Mouse (Mus musculus) right cerebral cortex, postnatal 14 days (tissue): ENCODE results near the gene Ear14.
"Not testable (repeated sequence)": the region's sequence is repeated elsewhere in the genome, so short reads cannot be mapped to it uniquely, and the experiment has no call there.

Experiments used
- DNase-seq: peaks from one replicate; pipeline ENCODE4 v3.0.0; 2022

Gene Ear14

GRCm38 (mm10) chr14:51203115-51203514 is at the start of gene Ear14:
Gene Ear14 (plus strand): TSS chr14:51203391.
- no peak for DNase-seq

- no peak for DNase-seq
Observed at GRCm38 (mm10) chr14:51156056-51156735, 47.0 kb upstream of the Ear14 start.

- no peak for DNase-seq
Observed at GRCm38 (mm10) chr14:51156736-51157068, 46.5 kb upstream of the Ear14 start.

GRCm38 (mm10) chr14:51157072-51157471 is 46.1 kb upstream of the Ear14 start:
- DNase-seq: no peak

DNA sequence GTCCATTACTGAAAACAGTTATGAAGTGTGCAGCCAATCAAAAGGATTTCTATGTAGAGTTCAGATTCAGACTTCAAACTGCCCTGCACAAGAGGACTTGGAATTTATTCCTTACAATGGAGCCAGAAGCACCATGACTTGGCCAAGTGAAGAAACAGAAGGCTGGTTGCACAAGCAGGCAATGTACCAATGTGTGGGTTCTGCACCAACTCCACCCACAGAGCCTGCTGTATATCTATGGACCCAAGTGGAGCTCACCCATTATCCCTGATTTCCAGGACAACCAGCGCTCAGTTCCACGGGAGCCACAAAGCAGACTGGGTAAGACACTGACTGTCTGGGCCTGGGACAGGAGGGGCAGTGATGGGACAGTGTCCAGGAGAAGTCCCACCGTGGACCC is 41.2 kb upstream of the Ear14 start, which contains the start of gene Rnase2b:
Rnase2b (plus strand) TSS at position 285 of the 400 bp plus-strand sequence.
- DNase-seq: not testable (repeated sequence)

GRCm38 (mm10) chr14:51163323-51163722 is 39.9 kb upstream of the Ear14 start:
- DNase-seq: not testable (repeated sequence)

- no peak for DNase-seq
Observed at GRCm38 (mm10) chr14:51165435-51165834, 37.8 kb upstream of the Ear14 start.

GRCm38 (mm10) chr14:51166068-51166467 is 37.1 kb upstream of the Ear14 start:
- no peak for DNase-seq

GRCm38 (mm10) chr14:51172095-51172865 is 30.9 kb upstream of the Ear14 start:
- DNase-seq: peak; percentile 21

- DNase-seq: not testable (repeated sequence)
Observed at GRCm38 (mm10) chr14:51172947-51173346, 30.2 kb upstream of the Ear14 start.

DNA sequence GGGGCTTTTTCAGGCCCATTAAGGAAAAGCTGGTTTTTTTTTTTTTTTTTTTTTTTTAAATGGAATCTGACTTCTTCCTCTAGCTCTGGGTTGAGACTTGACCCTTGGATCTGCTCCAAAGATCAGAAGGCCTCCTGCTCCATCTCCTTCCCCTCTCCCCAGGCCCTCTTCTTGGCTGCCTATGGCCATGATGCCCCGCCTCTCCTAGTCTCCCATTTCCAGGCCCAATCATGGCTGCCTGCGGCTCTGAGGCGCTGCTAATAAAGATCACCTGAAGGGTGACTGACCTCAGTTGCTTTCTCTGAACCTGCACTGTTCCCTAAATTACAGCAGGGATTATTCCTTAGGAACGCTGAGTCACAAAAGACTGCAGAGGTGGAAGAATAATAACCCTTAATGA is 29.3 kb upstream of the Ear14 start:
- DNase-seq: no peak

DNA sequence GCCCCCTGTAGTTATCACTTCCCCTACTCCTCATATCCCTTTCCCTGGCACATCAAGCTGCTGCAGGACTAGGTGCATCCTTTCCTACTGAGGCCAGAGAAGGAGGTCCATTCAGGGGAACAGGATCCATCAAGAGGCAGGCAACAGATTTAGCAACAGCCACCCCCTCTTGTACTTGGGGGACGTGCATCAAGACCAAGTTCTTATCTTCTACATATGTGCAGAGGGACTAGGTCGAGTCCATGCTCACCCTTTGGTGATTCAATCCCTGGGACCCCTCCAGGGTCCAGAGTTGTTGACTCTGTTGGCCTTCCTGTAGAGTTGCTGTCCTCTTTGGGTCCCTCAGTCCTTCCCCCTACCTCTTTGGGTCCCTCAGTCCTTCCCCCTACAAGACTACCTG is 22.1 kb upstream of the Ear14 start:
- DNase-seq: not testable (repeated sequence)

GRCm38 (mm10) chr14:51195681-51196080 is 7.5 kb upstream of the Ear14 start:
- DNase-seq: no peak

DNA sequence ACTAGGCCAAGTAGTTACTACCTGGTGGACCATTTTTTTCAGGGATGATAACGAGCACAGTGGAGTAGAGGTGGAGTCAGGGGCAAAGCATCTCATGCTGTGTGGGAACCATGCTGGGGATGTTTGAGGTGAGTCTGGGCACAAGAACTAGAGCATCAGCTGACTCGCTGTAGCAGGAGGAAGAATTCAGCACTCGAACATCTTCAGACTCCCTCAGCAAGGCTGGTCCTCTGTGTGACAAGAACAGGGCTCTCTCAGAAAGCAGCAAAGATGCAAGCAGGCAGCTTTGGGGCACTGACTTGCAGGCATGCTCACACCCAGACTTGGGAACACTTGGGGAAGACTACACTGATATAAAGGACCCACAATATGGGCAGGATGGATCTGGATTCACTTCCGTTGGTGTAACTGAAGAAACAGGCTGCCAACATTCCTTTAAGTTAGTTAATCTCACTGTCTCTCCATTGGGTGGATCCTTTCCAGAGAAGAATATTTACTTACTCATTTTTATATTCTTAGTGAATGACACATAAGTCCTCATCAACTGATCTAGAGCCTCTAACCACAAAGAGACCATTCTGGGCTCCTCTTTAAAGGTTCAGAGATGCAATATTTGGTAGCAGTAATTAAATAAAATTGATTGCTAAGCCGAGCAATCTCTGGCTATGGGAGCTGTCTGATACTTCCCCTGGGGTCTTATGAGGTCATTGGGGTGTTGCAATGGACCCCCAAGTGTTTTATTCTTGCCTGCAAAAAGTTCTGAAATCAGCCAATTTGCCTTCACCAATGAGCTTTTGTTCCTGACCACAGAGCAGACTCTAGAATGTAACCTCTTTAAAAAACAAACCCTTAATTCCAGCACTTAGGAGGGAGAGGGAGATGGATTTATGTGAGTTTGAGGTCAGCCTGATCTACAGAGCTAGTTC is 3.8 kb upstream of the Ear14 start, which contains the start of gene Ang2:
Ang2 (minus strand) TSS at position 51 of the 926 bp plus-strand sequence.
- no peak for DNase-seq

- DNase-seq: no peak
Observed at GRCm38 (mm10) chr14:51200054-51200453, 3.1 kb upstream of the Ear14 start.

- no peak for DNase-seq
Observed at GRCm38 (mm10) chr14:51200466-51200865, 2.7 kb upstream of the Ear14 start.

- DNase-seq: not testable (repeated sequence)
Observed at GRCm38 (mm10) chr14:51220075-51220474, 16.9 kb downstream of the Ear14 start.

DNA sequence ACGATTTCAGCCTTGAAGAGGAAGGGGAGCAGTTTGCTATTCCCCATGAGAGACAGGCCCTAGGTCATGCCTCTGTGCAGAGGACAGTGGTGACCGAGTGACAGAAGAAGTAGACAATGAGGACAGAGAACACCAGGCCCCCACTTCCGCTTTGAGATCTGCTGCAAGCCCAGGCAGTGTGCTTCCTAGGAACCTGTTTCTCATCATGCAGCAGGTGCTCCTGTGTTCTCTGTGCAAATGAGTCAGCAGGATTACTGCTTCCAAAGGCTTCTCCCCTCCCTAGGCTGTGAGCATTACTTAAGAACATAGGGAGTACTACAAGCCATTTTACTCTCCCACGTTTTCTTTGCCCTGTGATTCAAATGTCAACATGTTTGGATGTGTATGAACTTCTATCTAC is 26.5 kb downstream of the Ear14 start:
- DNase-seq: not testable (repeated sequence)

- not testable (repeated sequence) for DNase-seq
Observed at GRCm38 (mm10) chr14:51237488-51237887, 34.3 kb downstream of the Ear14 start.

DNA sequence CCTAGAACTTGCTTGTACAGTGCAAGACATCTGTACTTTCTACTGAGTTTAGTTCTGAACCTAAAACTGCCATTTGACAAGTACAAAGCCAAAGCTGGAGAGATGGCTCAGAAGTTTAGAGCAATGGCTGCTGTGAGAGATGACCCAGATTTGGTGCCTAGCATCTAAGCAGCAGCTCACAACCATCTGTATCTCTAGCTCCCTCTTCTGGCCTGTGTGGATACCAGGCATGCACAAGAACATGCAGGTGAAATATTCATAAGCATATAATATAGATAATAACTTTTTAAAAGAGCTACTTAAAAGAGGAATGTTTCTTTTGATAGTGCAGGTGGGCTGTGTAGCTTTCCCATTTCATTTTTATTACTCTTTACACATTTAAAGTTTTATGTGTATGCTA is 37.7 kb downstream of the Ear14 start:
- peak; percentile 11 for DNase-seq

GRCm38 (mm10) chr14:51247736-51248135 is 44.5 kb downstream of the Ear14 start:
- no peak for DNase-seq

DNA sequence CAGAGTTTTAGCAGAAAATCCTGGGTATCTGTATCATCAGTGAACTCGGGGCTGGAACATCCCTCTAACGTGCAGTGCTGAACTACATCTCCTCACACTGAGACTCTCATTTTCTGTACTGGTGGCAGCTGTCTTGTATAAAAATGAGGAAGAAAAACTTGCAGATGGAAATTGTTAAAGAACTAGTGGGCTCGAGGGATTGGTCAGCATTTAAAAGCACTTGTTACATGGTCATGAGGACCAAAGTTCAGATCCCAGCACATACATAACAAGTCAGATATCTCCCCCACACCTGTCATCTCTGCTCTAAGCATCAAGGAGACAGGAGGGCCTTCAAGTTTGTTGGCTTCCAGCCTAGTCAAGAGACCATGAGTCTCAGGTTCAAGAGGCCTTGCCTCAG is 47.2 kb downstream of the Ear14 start:
- DNase-seq: no peak

GRCm38 (mm10) chr14:51252206-51252605 is 49.0 kb downstream of the Ear14 start:
- not testable (repeated sequence) for DNase-seq
